Mouse (Mus musculus) granulocyte monocyte progenitor cell, adult 5-6 weeks (primary cell): ENCODE measurements around the gene Gm49384. TPM values are rescaled to one million over a fixed set of nuclear protein-coding genes. Genes with fewer than 3 reads are reported as not detected.
"Not testable (repeated sequence)": the region's sequence is repeated elsewhere in the genome, so short reads cannot be mapped to it uniquely, and the experiment has no call there.

Source experiments
- ATAC-seq: replicated peaks from 2 replicates; pipeline ENCODE4 v1.8.0; 2016; ENCODE audit warnings: mild to moderate bottlenecking, moderate TSS enrichment, inconsistent platforms; ENCODE audit not compliant: poor library complexity, severe bottlenecking
- total RNA-seq, 2 experiments: library from RNA; stranded (forward) in 1 of 2; stranded (reverse) in 1 of 2; fragments of 200-712, 200-1000 nt in 1 of 2; fragments of >200 nt in 1 of 2; fragmentation: Nextera tagmentation in 1 of 2; gene quantifications; 2 replicates each; pipeline ENCODE4 v1.2.3; 2014 to 2017

Gm49384 gene
- total RNA-seq, 2 experiments from 2014 or later, result 7.2 to 38.3 TPM

- ATAC-seq, result no peak
Measured at GRCm38 (mm10) chr12:69171307-69171706, 32.8 kb downstream of the Gm49384 start.

- peak; percentile 91 for ATAC-seq
Measured at GRCm38 (mm10) chr12:69168461-69169106, 35.5 kb downstream of the Gm49384 start, which contains the start of gene Lrr1. Gene Lrr1, plus strand, starts transcription at chr12:69168814.

GRCm38 (mm10) chr12:69167656-69168460, 36.2 kb downstream of the Gm49384 start:
- ATAC-seq, result peak; percentile 49

GRCm38 (mm10) chr12:69166861-69167581, 37.0 kb downstream of the Gm49384 start:
- not testable (repeated sequence) for ATAC-seq

- no peak for ATAC-seq
Measured at GRCm38 (mm10) chr12:69164904-69165303, 39.2 kb downstream of the Gm49384 start.

- not testable (repeated sequence) for ATAC-seq
Measured at GRCm38 (mm10) chr12:69163586-69163985, 40.5 kb downstream of the Gm49384 start.

- not testable (repeated sequence) for ATAC-seq
Measured at GRCm38 (mm10) chr12:69160677-69161076, 43.4 kb downstream of the Gm49384 start.

- ATAC-seq, result peak; percentile 57
Measured at GRCm38 (mm10) chr12:69159578-69159940, 44.5 kb downstream of the Gm49384 start.

- ATAC-seq, result peak; percentile 91
Measured at GRCm38 (mm10) chr12:69158765-69159577, 45.1 kb downstream of the Gm49384 start, which contains the start of gene Rps29. Gene Rps29, minus strand, starts transcription at chr12:69159186.

- peak; percentile 2; the same call in 1 of the 2 replicates for ATAC-seq
Measured at GRCm38 (mm10) chr12:69158366-69158764, 45.7 kb downstream of the Gm49384 start.

GRCm38 (mm10) chr12:69157107-69157506, 47.0 kb downstream of the Gm49384 start:
- ATAC-seq, result no peak

- ATAC-seq, result no peak
Measured at GRCm38 (mm10) chr12:69156436-69156835, 47.6 kb downstream of the Gm49384 start.

- no peak for ATAC-seq
Measured at GRCm38 (mm10) chr12:69155923-69156322, 48.1 kb downstream of the Gm49384 start.

GRCm38 (mm10) chr12:69150049-69150448, 54.0 kb downstream of the Gm49384 start:
- no peak for ATAC-seq

GRCm38 (mm10) chr12:69147166-69147735, 56.8 kb downstream of the Gm49384 start:
- no peak for ATAC-seq

GRCm38 (mm10) chr12:69143460-69143859, 60.6 kb downstream of the Gm49384 start:
- ATAC-seq, result no peak

- ATAC-seq, result no peak
Measured at GRCm38 (mm10) chr12:69139841-69140240, 64.2 kb downstream of the Gm49384 start.
